Mouse (Mus musculus): ENCODE measurements around the gene Mdk.
A peak's percentile ranks its signal among the peaks of the same experiment; 100 is the strongest.

The Mdk gene

DNA sequence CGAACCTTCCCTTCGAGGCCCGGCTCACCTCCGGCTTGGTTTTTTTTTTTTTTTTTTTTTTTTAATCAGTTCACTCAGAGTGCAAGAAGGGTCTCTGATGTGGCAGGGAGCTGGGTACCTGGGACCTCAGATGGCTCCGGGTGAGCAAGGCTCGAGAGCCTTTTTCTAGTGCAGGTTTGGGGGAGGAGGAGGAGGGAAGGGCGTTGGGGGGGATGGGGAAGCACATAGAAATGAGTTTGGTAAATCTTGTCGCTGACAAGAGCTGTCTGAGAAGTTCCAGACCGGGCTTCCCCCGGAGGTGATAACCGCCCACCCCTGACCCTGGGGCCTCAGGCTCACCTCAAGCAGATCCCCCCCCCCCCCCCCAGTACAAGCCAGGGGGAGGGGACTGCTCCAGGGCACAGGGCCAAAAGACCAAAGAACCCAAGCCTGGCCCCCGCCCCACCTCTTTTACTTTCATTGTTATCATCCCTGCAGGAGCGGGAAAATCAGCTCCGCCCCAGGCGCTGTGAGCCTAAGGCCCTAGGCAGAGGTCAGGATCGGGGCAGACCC lies at the start of gene Mdk:
TSS of gene Mdk (minus strand) at position 138 of the 552 bp plus-strand sequence.
- peak; percentile 40 for DNase-seq

DNA sequence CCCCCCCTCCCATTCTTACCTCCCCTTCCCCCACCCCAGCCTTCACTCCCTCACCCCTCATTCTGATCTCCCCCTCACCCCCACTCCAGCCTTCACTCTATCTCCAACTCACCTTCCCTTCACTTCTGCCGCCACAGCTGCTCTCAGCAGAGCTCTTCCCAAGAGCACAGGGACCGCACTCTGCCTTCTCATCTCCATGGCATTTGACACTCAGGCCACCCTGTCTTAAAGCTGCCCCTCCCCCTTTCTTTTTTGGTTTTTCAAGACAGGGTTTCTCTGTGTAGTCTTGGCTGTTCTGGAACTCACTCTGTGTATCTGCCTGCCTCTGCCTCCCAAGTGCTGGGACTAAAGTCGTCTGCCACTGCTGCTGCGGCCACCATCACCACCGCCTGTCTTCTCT lies 48.7 kb upstream of the Mdk start:
- DNase-seq, result no peak

DNA sequence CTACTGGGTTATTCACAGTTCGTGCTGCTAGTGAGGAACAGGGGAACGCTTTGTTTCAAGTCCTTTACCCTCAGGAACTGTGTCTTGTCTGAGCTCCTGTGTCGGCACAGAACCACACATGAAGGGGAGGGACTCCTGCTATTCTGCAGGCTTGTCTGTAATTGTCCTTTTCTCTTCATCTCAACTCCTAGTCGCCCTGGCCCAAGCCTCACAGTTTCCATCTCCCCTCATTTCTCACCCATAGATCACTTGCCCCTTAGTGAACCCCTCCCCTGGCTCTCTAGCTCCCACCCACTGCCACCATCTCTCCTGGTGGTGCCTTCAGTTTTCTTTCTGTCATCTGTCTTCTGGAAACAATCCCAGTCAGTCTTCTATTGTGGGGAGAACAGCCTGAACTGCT lies 48.1 kb upstream of the Mdk start:
- DNase-seq, result no peak

DNA sequence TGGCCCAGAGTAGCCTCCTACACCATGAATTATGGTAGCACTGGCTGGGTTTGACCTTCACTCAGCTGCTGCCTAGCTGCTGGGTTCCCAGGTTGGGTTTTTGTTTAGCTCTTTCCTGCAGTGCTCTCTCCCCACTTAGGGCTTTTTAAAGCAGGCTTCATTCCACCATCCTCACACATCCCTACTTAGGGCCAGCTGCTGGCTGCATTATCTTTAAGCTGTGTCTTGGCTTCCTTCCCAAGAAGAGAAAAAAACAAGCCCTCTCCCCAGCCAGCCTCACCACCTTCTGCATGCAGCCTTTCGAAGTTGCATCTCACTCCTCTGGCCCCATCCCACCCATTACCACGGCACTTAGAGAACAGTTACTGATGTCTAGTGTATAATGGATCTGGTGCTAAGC lies 46.5 kb upstream of the Mdk start:
- no peak for DNase-seq

- no peak for DNase-seq
These were observed 45.9 kb upstream of the Mdk start for GRCm38 (mm10) chr2:91977960-91978359.

DNA sequence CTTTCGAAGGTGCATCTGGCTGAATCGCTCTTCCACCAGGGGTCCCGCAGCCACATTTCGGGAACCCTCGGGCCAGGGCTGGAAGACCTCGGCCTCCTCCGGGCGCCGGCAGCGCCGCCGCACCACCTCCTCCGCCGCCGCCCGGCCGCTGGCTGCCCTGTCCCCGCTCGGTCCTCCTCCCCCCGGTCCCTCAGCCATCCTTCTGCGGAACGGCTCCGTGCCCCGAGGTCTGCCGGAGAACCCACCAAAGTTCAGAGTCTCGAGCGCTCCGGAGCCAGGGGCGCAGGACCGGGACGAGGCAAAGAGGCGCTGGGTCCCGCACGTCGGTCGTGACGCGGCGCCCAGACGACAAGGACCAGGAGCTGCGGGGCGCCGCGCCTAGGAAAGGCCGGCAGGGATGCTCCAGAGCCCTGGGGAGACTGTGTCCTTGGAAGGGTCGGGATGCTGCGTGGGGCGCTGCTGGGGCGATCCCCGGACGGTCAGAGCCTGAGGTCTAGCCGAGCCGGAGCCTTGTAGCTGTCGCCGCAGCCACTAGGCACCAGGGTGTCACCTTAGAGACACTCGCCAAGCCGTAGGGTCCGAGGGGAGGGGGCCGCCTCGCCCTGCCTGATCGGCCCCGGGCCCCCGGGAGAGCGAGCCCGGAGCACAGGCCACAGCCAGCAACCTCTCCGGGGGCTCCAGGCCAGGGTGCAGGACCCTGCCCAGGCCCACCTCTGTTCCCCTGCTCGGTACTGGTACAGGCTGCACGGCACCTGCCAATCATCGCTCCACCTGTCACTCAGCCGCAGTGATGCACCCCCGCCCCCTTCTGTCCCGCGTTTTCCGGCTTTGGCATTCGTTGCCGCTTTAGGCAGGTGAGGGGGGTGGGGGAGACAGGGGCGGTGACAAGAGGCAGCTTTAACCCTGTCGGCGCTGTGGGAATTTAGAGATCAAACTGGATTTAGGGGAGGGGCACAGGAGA lies 43.8 kb upstream of the Mdk start, which contains the start of gene Dgkz:
TSS of gene Dgkz (minus strand) at position 284 of the 961 bp plus-strand sequence.
- DNase-seq, result peak; percentile 77

DNA sequence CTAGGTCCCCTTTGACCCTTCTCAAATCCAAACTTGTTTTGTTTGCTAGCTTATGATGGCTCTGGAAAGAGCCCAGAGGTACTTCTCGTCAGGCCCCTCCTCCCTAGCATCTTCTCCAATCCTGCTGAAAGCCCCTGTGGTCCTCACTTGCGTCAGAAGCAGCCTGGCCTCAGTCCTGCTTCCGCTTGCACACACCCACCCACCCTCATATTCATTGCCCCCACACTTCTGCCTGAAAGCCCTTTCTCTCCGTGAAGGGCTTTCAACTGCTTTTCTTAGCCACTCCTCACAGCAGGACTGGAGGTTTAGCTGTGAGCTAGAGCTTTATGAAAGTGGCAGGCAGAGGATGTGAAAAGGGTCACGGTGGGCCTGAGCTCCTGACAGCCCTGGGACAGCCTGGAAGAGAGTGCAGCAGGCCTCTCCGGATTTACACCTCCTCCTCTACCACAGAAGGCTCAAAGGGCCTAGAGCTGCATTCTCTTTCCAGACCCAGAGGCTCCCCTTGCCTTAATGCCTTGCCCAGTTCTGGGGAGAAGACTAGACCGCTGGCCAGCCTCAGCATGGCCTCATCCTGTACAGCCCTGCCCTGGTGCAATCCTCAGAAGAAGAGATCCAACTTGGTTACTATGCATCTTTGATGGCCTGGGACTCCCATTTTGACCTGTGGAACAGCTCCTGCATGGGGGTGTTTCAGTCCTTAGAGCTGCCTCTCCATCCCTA lies 41.5 kb upstream of the Mdk start:
- no peak for DNase-seq

DNA sequence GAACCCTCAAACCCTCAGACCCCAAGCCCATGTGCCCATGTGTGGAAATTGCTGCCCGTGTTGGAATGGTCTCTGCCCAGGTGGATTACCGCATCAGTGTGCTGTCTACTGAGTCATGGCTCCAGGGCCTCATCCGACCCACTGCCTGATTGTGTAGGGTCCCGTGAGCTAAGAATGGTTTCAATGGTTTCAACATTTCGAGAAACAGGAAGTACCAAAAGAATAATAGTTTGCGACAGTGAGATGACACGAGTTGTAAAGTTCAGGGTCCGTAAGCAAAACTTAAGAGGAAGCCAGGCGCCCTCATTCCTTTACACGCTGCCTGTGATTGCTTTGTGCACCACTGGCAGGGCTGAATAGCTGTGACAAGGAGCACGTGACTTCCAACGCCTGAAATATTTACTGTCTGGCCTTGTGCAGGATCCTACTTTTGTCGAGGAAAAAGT lies 40.0 kb upstream of the Mdk start:
- DNase-seq, result no peak

- DNase-seq, result no peak
These were observed 39.4 kb upstream of the Mdk start for GRCm38 (mm10) chr2:91971231-91972097.

GRCm38 (mm10) chr2:91967962-91968361 lies 35.9 kb upstream of the Mdk start:
- no peak for DNase-seq

- DNase-seq, result no peak
These were observed 34.3 kb upstream of the Mdk start for GRCm38 (mm10) chr2:91966367-91966766.

DNA sequence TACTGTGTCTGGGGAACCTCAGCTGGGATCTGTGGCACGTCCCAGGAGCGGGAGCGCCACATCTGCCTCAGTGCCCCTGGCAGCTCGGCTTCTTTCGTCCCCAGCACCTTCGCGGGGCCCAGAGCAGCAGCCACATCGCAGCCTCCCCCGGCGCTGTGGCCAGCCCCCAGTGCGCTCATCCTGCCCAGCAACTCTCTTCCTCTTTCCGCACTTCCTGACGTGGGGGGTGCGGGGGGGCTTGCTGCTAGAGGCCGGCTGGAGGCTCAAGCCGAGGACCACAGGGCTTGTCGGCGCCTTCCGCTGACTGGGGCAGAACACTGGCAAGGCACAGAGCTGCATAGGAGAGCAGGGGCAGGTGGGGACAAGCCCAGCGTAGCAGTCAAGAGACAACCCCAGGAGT lies 33.3 kb upstream of the Mdk start:
- DNase-seq, result peak; percentile 70

DNA sequence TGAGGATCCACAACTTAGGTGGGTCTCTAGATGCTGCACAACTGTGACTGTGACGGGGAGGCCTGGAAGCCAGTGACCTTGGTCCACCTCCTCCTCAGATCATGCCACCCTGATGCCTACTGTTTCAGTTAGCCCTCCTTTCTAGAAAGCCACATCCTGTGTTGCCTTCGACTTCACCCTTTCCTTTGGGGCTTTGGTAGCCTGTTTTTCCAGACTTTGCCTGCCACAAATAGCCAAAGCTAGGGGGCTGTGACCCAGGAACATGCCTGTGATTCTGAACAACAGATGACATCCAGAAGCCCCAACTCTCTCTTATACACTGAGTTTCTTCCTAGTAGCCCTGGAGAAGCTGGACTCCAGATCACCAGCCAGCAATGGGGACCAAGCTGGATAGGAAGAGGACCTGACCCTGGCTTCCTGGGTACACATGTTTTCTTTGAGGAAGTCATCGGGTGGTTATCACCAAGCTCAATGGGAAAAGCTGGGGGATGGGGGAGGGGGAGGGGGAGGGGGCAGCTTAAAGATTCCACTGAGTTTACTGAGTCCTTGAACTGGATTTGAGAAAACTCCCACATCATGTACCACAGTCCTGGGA lies 32.6 kb upstream of the Mdk start:
- DNase-seq, result no peak

DNA sequence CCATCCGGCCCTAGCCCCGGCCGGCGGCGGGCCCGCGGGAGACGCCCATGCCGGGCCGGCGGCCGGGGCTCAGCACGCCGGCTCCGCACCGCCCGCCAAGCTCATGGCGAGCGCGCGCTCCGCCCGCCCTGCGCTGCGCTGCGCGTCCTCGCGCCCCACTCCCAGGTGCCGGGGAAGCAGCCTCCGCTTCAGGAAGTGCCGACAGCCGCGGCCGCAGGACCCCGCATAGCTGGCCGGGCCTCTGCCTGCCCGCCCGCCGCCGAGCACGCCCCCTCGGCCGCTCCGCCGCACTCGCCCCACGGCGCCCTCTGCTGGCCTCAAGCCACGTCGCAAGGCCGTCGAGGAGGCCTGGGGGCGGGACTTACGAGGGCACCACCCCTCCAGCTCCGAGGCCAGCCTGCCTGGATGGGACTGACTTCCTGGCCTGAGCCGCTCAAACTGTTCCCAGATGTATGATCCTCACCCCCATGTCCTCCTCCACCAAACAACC lies 31.4 kb upstream of the Mdk start:
- peak; percentile 98 for DNase-seq

DNA sequence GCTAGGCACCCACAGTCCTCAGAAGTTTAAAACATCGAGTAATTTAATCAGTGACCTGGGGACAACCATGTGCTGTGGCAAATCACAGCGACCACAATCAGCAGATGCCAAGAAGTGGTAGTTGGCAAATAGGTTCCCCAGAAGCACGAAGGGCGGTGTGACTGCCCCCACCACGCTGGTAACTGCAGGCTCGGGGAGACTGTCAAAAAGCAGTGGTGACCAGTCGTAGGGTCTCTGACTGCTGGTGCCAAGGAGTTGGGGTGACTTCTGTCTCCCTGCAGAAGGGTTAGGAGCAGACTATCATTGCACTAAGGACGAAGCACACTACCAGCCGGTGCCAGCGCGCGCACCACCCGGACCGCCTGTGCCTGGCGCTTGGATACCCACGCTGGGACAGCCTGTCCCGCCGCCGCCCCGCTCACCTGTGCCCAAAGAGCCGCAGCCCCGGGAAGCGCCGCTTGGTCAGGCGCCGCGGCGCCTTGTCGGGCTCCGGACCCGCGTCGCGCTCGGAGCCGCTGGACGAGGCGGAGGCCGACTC lies 30.8 kb upstream of the Mdk start:
- peak; percentile 71 for DNase-seq

GRCm38 (mm10) chr2:91961901-91962761 lies 30.0 kb upstream of the Mdk start:
- peak; percentile 58 for DNase-seq

DNA sequence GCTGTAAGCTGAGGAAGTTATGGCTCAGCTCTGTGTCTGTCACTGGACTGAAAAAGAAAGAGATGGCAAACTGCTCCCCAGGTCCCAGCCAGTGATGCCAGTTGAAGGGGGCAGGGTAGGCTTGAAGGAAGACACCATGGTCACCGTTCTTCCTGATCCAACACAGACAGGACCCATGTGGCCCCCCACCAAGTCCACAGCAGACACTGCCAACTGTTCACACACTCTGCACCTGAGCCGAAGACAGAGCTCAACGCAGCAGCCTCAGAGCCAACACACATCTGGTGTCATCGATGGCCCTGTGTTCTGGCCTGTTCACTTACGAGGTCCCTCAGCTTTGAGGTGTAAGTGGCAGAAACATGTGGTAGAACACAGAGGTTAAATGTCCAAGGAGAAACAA lies 28.4 kb upstream of the Mdk start:
- DNase-seq, result no peak

DNA sequence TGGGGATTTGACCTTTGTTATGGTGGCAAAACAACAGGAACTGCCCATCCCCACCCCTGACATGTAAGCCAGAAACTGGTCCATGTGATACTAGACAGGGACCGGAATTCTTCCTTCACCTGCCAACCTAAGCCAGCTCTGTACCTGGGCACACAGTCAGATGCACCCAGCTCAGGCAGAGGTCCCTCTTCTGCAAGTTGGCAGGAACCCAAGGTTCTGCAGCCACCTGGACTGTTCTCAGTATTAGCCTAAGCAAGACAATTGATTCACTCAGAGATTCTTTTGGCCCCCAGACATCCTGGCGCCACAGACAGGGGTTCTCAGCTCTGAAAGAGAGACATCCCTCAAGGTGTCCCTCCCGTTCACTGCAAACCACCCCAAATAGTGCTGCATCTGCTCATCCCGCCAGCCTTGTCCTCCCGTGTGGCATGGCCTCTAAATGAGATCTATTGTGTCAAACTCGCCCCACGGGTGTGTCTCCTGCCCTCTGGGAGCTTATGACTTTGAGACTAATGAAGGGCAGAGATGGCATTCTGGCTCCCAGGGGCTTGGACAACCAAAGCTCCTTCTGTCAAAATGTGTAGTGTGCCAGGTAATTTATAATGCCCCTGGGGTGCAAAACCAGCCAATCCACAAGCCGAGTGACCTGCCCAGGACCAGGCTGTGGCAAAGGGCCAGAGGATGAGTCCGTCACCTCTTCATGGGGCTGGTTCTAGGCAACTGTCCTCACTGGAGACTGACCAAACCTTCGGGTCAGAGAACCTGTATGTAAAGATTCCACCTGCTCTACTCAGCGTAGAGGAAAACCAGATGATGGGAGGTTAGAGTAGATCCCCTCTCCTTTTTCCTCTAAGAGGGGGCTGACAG lies 27.7 kb upstream of the Mdk start:
- no peak for DNase-seq

- DNase-seq, result peak; percentile 82
These were observed 26.8 kb upstream of the Mdk start for GRCm38 (mm10) chr2:91958701-91959457.

Data from thymus, postnatal 4 days (tissue).